Mouse (Mus musculus): ENCODE results near the gene Dact2. TPM values are rescaled to one million over a fixed set of nuclear protein-coding genes. Genes with fewer than 3 reads are reported as not detected.

Dact2 gene
- polyA plus RNA-seq, 1 experiment, result 0.39 TPM

- Histone ChIP-seq H3K27ac (ENCODE audit: insufficient read depth, low read length) (no peak overlapping the region), H3K4me1 (ENCODE audit: control insufficient read depth, insufficient read depth, insufficient read length) (no peaks in the 10 kb centered on the region), H3K27me3 (ENCODE audit: control insufficient read depth, insufficient read depth, low read length) (no peaks in the 10 kb centered on the region), H3K4me3 (ENCODE audit: extremely low read depth, insufficient read depth, insufficient read length) (no peak overlapping the region), H3K36me3 (ENCODE audit: control insufficient read depth, insufficient read depth, low read length) (no peaks in the 10 kb centered on the region)
- TF ChIP-seq POLR2A (IDR thresholded peaks at IDR 0.05; ENCODE audit: low read depth, low read length) (no peak), CTCF (IDR thresholded peaks at IDR 0.05; ENCODE audit: extremely low read depth, insufficient read depth, insufficient read length, insufficient replicate concordance) (no peak)
- no peak for DNase-seq (ENCODE audit: low read depth in 1 of 2, low spot score in 2 of 2)
- 75% methylated on average over 5 of the region's 5 CpGs for WGBS
These were observed 26.1 kb downstream of the Dact2 start for GRCm38 (mm10) chr17:14178049-14178448.

- Histone ChIP-seq H3K4me3 (ENCODE audit: extremely low read depth, insufficient read depth, insufficient read length) (no peak overlapping the region), H3K36me3 (ENCODE audit: control insufficient read depth, insufficient read depth, low read length) (no peaks in the 10 kb centered on the region), H3K4me1 (ENCODE audit: control insufficient read depth, insufficient read depth, insufficient read length) (no peaks in the 10 kb centered on the region), H3K27me3 (ENCODE audit: control insufficient read depth, insufficient read depth, low read length) (no peaks in the 10 kb centered on the region), H3K27ac (ENCODE audit: insufficient read depth, low read length) (no peak overlapping the region)
- no peak for DNase-seq (ENCODE audit: low read depth in 1 of 2, low spot score in 2 of 2)
- 79% methylated on average over 5 of the region's 5 CpGs for WGBS
- TF ChIP-seq POLR2A (IDR thresholded peaks at IDR 0.05; ENCODE audit: low read depth, low read length), result no peak
- no peak for TF ChIP-seq CTCF (IDR thresholded peaks at IDR 0.05; ENCODE audit: extremely low read depth, insufficient read depth, insufficient read length, insufficient replicate concordance)
These were observed 27.1 kb downstream of the Dact2 start for GRCm38 (mm10) chr17:14177018-14177417.

- H3K27ac ChIP-seq (ENCODE audit: insufficient read depth, low read length), result no peak overlapping the region
- no peaks in the 10 kb centered on the region for H3K36me3 ChIP-seq (ENCODE audit: control insufficient read depth, insufficient read depth, low read length)
These were observed 28.4 kb downstream of the Dact2 start for GRCm38 (mm10) chr17:14175704-14176103.

GRCm38 (mm10) chr17:14175019-14175418 lies 29.1 kb downstream of the Dact2 start:
- WGBS, result 79% methylated on average over 4 of the region's 4 CpGs
- TF ChIP-seq POLR2A (IDR thresholded peaks at IDR 0.05; ENCODE audit: low read depth, low read length) (no peak), CTCF (IDR thresholded peaks at IDR 0.05; ENCODE audit: extremely low read depth, insufficient read depth, insufficient read length, insufficient replicate concordance) (no peak)
- no peaks in the 10 kb centered on the region for H3K27me3 ChIP-seq (ENCODE audit: control insufficient read depth, insufficient read depth, low read length)
- no peak overlapping the region for H3K4me3 ChIP-seq (ENCODE audit: extremely low read depth, insufficient read depth, insufficient read length)
- H3K4me1 ChIP-seq (ENCODE audit: control insufficient read depth, insufficient read depth, insufficient read length), result no peaks in the 10 kb centered on the region
- DNase-seq (ENCODE audit: low read depth in 1 of 2, low spot score in 2 of 2), result no peak
- no peaks in the 10 kb centered on the region for H3K36me3 ChIP-seq (ENCODE audit: control insufficient read depth, insufficient read depth, low read length)
- H3K27ac ChIP-seq (ENCODE audit: insufficient read depth, low read length), result no peak overlapping the region

More at GRCm38 (mm10) chr17:14175704-14176103, 28.4 kb downstream of the Dact2 start:
- H3K4me1 ChIP-seq (ENCODE audit: control insufficient read depth, insufficient read depth, insufficient read length), result no peaks in the 10 kb centered on the region
- WGBS, result 78% methylated on average over 5 of the region's 5 CpGs
- no peak overlapping the region for H3K4me3 ChIP-seq (ENCODE audit: extremely low read depth, insufficient read depth, insufficient read length)
- TF ChIP-seq CTCF (IDR thresholded peaks at IDR 0.05; ENCODE audit: extremely low read depth, insufficient read depth, insufficient read length, insufficient replicate concordance), result no peak
- TF ChIP-seq POLR2A (IDR thresholded peaks at IDR 0.05; ENCODE audit: low read depth, low read length), result no peak
- no peaks in the 10 kb centered on the region for H3K27me3 ChIP-seq (ENCODE audit: control insufficient read depth, insufficient read depth, low read length)
- no peak for DNase-seq (ENCODE audit: low read depth in 1 of 2, low spot score in 2 of 2)

- WGBS, result 90% methylated on average over 3 of the region's 3 CpGs
These were observed 29.7 kb downstream of the Dact2 start for GRCm38 (mm10) chr17:14174401-14174800.

GRCm38 (mm10) chr17:14173459-14173858 lies 30.6 kb downstream of the Dact2 start:
- Histone ChIP-seq H3K4me3 (ENCODE audit: extremely low read depth, insufficient read depth, insufficient read length) (no peak overlapping the region), H3K36me3 (ENCODE audit: control insufficient read depth, insufficient read depth, low read length) (no peaks in the 10 kb centered on the region), H3K27ac (ENCODE audit: insufficient read depth, low read length) (no peak overlapping the region), H3K4me1 (ENCODE audit: control insufficient read depth, insufficient read depth, insufficient read length) (no peaks in the 10 kb centered on the region), H3K27me3 (ENCODE audit: control insufficient read depth, insufficient read depth, low read length) (no peaks in the 10 kb centered on the region)
- WGBS, result 61% methylated on average over 1 of the region's 1 CpGs
- DNase-seq (ENCODE audit: low read depth in 1 of 2, low spot score in 2 of 2), result no peak
- no peak for TF ChIP-seq CTCF (IDR thresholded peaks at IDR 0.05; ENCODE audit: extremely low read depth, insufficient read depth, insufficient read length, insufficient replicate concordance)
- TF ChIP-seq POLR2A (IDR thresholded peaks at IDR 0.05; ENCODE audit: low read depth, low read length), result no peak

More at GRCm38 (mm10) chr17:14174401-14174800, 29.7 kb downstream of the Dact2 start:
- H3K36me3 ChIP-seq (ENCODE audit: control insufficient read depth, insufficient read depth, low read length), result no peaks in the 10 kb centered on the region
- H3K4me1 ChIP-seq (ENCODE audit: control insufficient read depth, insufficient read depth, insufficient read length), result no peaks in the 10 kb centered on the region
- DNase-seq (ENCODE audit: low read depth in 1 of 2, low spot score in 2 of 2), result no peak
- H3K27me3 ChIP-seq (ENCODE audit: control insufficient read depth, insufficient read depth, low read length), result no peaks in the 10 kb centered on the region
- H3K4me3 ChIP-seq (ENCODE audit: extremely low read depth, insufficient read depth, insufficient read length), result no peak overlapping the region
- H3K27ac ChIP-seq (ENCODE audit: insufficient read depth, low read length), result no peak overlapping the region
- TF ChIP-seq POLR2A (IDR thresholded peaks at IDR 0.05; ENCODE audit: low read depth, low read length), result no peak
- no peak for TF ChIP-seq CTCF (IDR thresholded peaks at IDR 0.05; ENCODE audit: extremely low read depth, insufficient read depth, insufficient read length, insufficient replicate concordance)

GRCm38 (mm10) chr17:14172731-14173130 lies 31.4 kb downstream of the Dact2 start:
- Histone ChIP-seq H3K4me1 (ENCODE audit: control insufficient read depth, insufficient read depth, insufficient read length) (no peaks in the 10 kb centered on the region), H3K27ac (ENCODE audit: insufficient read depth, low read length) (no peak overlapping the region), H3K36me3 (ENCODE audit: control insufficient read depth, insufficient read depth, low read length) (no peaks in the 10 kb centered on the region), H3K27me3 (ENCODE audit: control insufficient read depth, insufficient read depth, low read length) (no peaks in the 10 kb centered on the region), H3K4me3 (ENCODE audit: extremely low read depth, insufficient read depth, insufficient read length) (no peak overlapping the region)
- no peak for TF ChIP-seq CTCF (IDR thresholded peaks at IDR 0.05; ENCODE audit: extremely low read depth, insufficient read depth, insufficient read length, insufficient replicate concordance)
- no peak for TF ChIP-seq POLR2A (IDR thresholded peaks at IDR 0.05; ENCODE audit: low read depth, low read length)
- no peak for DNase-seq (ENCODE audit: low read depth in 1 of 2, low spot score in 2 of 2)

Measured in spleen, adult 2 months (tissue).